Mouse (Mus musculus): ENCODE measurements around the gene Nit1. TPM values are rescaled to one million over a fixed set of nuclear protein-coding genes. Genes with fewer than 3 reads are reported as not detected.
"Not testable (repeated sequence)": the region's sequence is repeated elsewhere in the genome, so short reads cannot be mapped to it uniquely, and the experiment has no call there.

The Nit1 gene
- polyA plus RNA-seq, 2 experiments, result 29.0 to 54.0 TPM

DNA sequence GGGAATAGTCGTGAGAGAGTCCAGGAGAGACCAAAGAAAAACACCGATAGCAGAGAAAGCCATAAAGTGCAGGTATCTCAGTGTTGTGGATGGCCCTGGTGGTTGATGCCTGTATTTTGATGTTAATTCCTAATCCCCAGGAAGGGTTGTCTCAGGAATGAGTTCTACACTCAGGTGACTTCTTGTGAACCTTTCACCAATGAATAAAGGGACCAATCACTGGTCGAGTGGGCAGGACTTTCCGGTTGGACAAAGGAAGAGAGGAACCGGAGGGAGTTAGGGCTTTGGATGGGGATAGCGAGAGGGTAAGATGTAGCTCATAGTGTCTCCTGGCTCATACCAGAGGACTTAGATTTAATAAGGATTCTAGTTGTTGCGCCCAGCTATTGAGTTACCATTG, 25.7 kb downstream of the Nit1 start:
- Histone ChIP-seq H3K9ac (ENCODE audit: low read depth, low read length, severe bottlenecking) (no peak overlapping the region), H3K36me3 (ENCODE audit: control insufficient read depth, insufficient read depth, low read length) (no peaks in the 10 kb centered on the region), H3K27me3 (ENCODE audit: control insufficient read depth, insufficient read depth, low read length) (no peaks in the 10 kb centered on the region), H3K27ac (replicated peaks; ENCODE audit: low read depth, low read length) (no peak overlapping the region), H3K4me3 (replicated peaks; ENCODE audit: low read length) (no peak overlapping the region; the same call in 1 of the 2 replicates), H3K4me1 (ENCODE audit: control insufficient read depth, insufficient read depth, low read length) (no peaks in the 10 kb centered on the region), H3K9me3 (ENCODE audit: control insufficient read depth, low read length) (no peaks in the 10 kb centered on the region), H3K4me2 (replicated peaks; ENCODE audit: low read depth, low read length, severe bottlenecking) (no peak overlapping the region)
- no peak for TF ChIP-seq POLR2A (IDR thresholded peaks at IDR 0.05; ENCODE audit: borderline replicate concordance, extremely low read depth, insufficient read depth, insufficient read length)
- WGBS, result 11% methylated on average over 7 of the region's 7 CpGs
- DNase-seq (ENCODE audit: low spot score) (no peak), ATAC-seq (ENCODE audit: low FRiP score, low read depth) (no peak)

DNA sequence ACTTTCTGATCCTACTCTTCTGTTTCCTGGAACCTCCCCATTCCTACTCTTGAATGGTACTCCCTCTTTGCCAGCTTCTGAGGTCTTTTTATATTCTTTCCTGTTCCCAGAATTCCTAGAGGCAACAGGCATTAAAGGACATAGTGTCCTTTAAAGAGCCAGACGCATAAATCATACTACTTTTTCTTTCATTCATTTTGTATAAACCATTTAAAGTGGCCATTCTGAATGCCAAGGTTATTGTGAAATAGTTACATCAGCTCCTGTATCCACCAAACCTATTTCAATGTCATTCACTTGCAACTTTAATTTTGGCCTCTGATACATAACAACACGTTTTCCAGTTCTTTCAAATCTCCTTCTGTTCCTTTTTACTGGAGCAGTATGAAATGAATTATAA, 36.1 kb downstream of the Nit1 start:
- no peaks in the 10 kb centered on the region for H3K4me1 ChIP-seq (ENCODE audit: control insufficient read depth, insufficient read depth, low read length)
- no peaks in the 10 kb centered on the region for H3K27me3 ChIP-seq (ENCODE audit: control insufficient read depth, insufficient read depth, low read length)
- no peak for DNase-seq (ENCODE audit: low spot score)
- no peak overlapping the region for H3K4me3 ChIP-seq (replicated peaks; ENCODE audit: low read length)
- 68% methylated on average over 2 of the region's 2 CpGs for WGBS
- H3K36me3 ChIP-seq (ENCODE audit: control insufficient read depth, insufficient read depth, low read length), result no peaks in the 10 kb centered on the region
- no peaks in the 10 kb centered on the region for H3K9me3 ChIP-seq (ENCODE audit: control insufficient read depth, low read length)
- no peak for ATAC-seq (ENCODE audit: low FRiP score, low read depth)
- no peak overlapping the region for H3K9ac ChIP-seq (ENCODE audit: low read depth, low read length, severe bottlenecking)
- H3K4me2 ChIP-seq (replicated peaks; ENCODE audit: low read depth, low read length, severe bottlenecking), result no peak overlapping the region
- no peak overlapping the region for H3K27ac ChIP-seq (replicated peaks; ENCODE audit: low read depth, low read length)
- no peak for TF ChIP-seq POLR2A (IDR thresholded peaks at IDR 0.05; ENCODE audit: borderline replicate concordance, extremely low read depth, insufficient read depth, insufficient read length)

DNA sequence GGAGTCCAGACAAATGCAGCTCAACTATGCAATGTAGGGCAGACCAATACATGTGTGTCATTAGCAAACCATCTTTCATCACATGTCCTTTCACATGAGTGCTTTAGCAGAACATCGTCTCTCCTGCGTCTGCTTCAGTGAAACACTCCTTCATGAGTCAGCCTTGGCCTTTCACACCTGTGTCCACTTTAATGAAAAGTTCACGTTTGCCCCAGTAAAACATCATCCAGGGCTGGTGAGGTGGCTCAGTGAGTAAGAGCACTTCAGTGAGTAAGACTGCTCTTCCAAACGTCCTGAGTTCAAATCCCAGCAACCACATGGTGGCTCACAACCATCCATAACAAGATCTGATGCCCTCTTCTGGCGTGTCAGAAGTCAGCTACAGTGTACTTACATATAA, 39.3 kb downstream of the Nit1 start:
- not testable (repeated sequence) for H3K4me3 ChIP-seq (replicated peaks; ENCODE audit: low read length); H3K4me2 ChIP-seq (replicated peaks; ENCODE audit: low read depth, low read length, severe bottlenecking); H3K4me1 ChIP-seq (ENCODE audit: control insufficient read depth, insufficient read depth, low read length); ATAC-seq (ENCODE audit: low FRiP score, low read depth); H3K9me3 ChIP-seq (ENCODE audit: control insufficient read depth, low read length); H3K36me3 ChIP-seq (ENCODE audit: control insufficient read depth, insufficient read depth, low read length); H3K9ac ChIP-seq (ENCODE audit: low read depth, low read length, severe bottlenecking); H3K27ac ChIP-seq (replicated peaks; ENCODE audit: low read depth, low read length); DNase-seq (ENCODE audit: low spot score); H3K27me3 ChIP-seq (ENCODE audit: control insufficient read depth, insufficient read depth, low read length)
- 63% methylated on average over 5 of the region's 5 CpGs for WGBS

DNA sequence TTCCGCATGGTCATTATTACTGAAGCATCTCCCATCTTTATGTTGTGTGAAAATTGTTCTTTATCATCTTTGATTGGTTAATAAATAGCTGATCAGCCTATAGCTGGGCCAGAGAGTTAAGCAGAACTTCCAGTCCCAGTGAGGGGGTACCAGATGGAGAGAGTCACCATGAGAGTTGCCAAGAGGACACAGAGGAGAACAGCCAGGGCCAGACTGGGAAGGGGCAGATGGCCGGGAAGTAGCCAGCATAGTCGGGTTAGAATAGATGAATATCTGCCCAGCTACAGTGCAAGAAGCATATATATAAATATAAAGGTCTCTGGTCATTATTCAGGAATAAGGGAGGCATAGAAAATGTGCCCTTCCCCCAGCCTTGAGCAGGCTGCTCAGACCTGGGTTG, 47.2 kb downstream of the Nit1 start:
- Histone ChIP-seq H3K9ac (ENCODE audit: low read depth, low read length, severe bottlenecking) (no peak overlapping the region), H3K4me3 (replicated peaks; ENCODE audit: low read length) (no peak overlapping the region), H3K9me3 (ENCODE audit: control insufficient read depth, low read length) (no peaks in the 10 kb centered on the region), H3K27ac (replicated peaks; ENCODE audit: low read depth, low read length) (no peak overlapping the region), H3K36me3 (ENCODE audit: control insufficient read depth, insufficient read depth, low read length) (no peaks in the 10 kb centered on the region), H3K4me2 (replicated peaks; ENCODE audit: low read depth, low read length, severe bottlenecking) (no peak overlapping the region), H3K4me1 (ENCODE audit: control insufficient read depth, insufficient read depth, low read length) (peaks cover 6% of the 10 kb centered on the region), H3K27me3 (ENCODE audit: control insufficient read depth, insufficient read depth, low read length) (no peaks in the 10 kb centered on the region)
- 63% methylated on average over 3 of the region's 3 CpGs for WGBS
- ATAC-seq (ENCODE audit: low FRiP score, low read depth) (no peak), DNase-seq (ENCODE audit: low spot score) (no peak)
- no peak for TF ChIP-seq POLR2A (IDR thresholded peaks at IDR 0.05; ENCODE audit: borderline replicate concordance, extremely low read depth, insufficient read depth, insufficient read length)

DNA sequence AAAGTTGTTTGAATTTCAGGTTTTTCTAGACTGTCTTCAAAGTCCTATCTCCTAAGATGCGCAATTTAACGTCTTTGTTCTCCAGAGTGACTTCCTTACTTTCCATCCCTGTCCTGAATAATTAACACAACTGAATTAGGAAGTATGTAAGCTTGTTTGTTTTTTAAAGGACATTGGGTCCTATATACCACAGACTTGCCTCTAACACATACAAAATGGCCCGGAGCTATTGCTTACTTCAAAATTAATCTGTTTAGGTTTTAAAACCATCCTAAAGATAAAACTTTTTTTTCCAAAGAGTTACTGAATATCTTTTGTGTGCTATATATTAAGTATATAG, 50.4 kb downstream of the Nit1 start:
- Histone ChIP-seq H3K4me1 (ENCODE audit: control insufficient read depth, insufficient read depth, low read length) (peaks cover 9% of the 10 kb centered on the region), H3K36me3 (ENCODE audit: control insufficient read depth, insufficient read depth, low read length) (peaks cover 1% of the 10 kb centered on the region; the same call in 1 of the 2 replicates), H3K9me3 (ENCODE audit: control insufficient read depth, low read length) (no peaks in the 10 kb centered on the region), H3K4me2 (replicated peaks; ENCODE audit: low read depth, low read length, severe bottlenecking) (peak overlapping the region; percentile 53), H3K4me3 (replicated peaks; ENCODE audit: low read length) (peak overlapping the region; percentile 66), H3K9ac (ENCODE audit: low read depth, low read length, severe bottlenecking) (peak overlapping the region; percentile 89), H3K27me3 (ENCODE audit: control insufficient read depth, insufficient read depth, low read length) (no peaks in the 10 kb centered on the region), H3K27ac (replicated peaks; ENCODE audit: low read depth, low read length) (peak overlapping the region; percentile 96)
- no peak for DNase-seq (ENCODE audit: low spot score)
- TF ChIP-seq POLR2A (IDR thresholded peaks at IDR 0.05; ENCODE audit: borderline replicate concordance, extremely low read depth, insufficient read depth, insufficient read length), result no peak
- 19% methylated on average over 3 of the region's 3 CpGs for WGBS
- ATAC-seq (ENCODE audit: low FRiP score, low read depth), result no peak
